Mouse (Mus musculus) heart, embryonic 16.5 days (tissue): ENCODE measurements around the gene Krtap13. TPM values are rescaled to one million over a fixed set of nuclear protein-coding genes. Genes with fewer than 3 reads are reported as not detected.

Experiments
- ATAC-seq: fragments of 200-750 bp; cut with Nextera tagmentation; replicated peaks from 2 replicates; pipeline ENCODE4 v1.8.0; 2017; ENCODE audit warnings: moderate number of reproducible peaks; ENCODE audit not compliant: insufficient read depth, low FRiP score; ENCODE audit errors: extremely low read depth
- H3K27ac ChIP-seq: fragments of 300-500 bp; sonication (generic); 2 replicates; pipeline ENCODE4 v1.5.1; 2014; ENCODE audit warnings: mild to moderate bottlenecking, low read length, control low read depth, moderate library complexity
- H3K27me3 ChIP-seq: fragments of 300-500 bp; sonication (generic); 2 replicates; pipeline ENCODE4 v1.6.1; 2014; ENCODE audit warnings: low read length, mixed read lengths; ENCODE audit not compliant: control insufficient read depth, insufficient read depth
- H3K36me3 ChIP-seq: fragments of 300-500 bp; sonication (generic); 2 replicates; pipeline ENCODE4 v1.6.1; 2014; ENCODE audit not compliant: control insufficient read depth, insufficient read depth
- H3K4me1 ChIP-seq: fragments of 300-500 bp; sonication (generic); 2 replicates; pipeline ENCODE4 v1.6.1; 2014; ENCODE audit warnings: low read length, mixed read lengths; ENCODE audit not compliant: control insufficient read depth, insufficient read depth
- H3K4me2 ChIP-seq: fragments of 300-500 bp; sonication (generic); 2 replicates; pipeline ENCODE4 v1.6.1; 2014; ENCODE audit warnings: low read depth, mild to moderate bottlenecking, control low read depth, low read length
- H3K4me3 ChIP-seq: fragments of 300-500 bp; sonication (generic); 2 replicates; pipeline ENCODE4 v1.5.1; 2014; ENCODE audit warnings: mild to moderate bottlenecking, control low read depth, low read length
- H3K9ac ChIP-seq: fragments of 300-500 bp; sonication (generic); 2 replicates; pipeline ENCODE4 v1.6.1; 2014; ENCODE audit warnings: low read length, control low read depth
- H3K9me3 ChIP-seq: fragments of 300-500 bp; sonication (generic); replicated peaks from 2 replicates; pipeline ENCODE4 v1.6.1; 2016; ENCODE audit warnings: low read length; ENCODE audit not compliant: control insufficient read depth
- WGBS: fragments of 180-500 bp; shearing (Covaris S2); extraction: QIAGEN DNeasy Blood & Tissue Kit; methylation state at CpG from one replicate; pipeline ENCODE4 v1.1.7; 2014; 5-methylcytosine and 5-hydroxymethylcytosine counted together
- polyA plus RNA-seq: library from polyadenylated mRNA; unstranded; fragments of >200 nt; fragmentation: Nextera tagmentation; extraction: Ambion mirVana; gene quantifications from 2 replicates; pipeline ENCODE4 v1.2.1, GENCODE M21; 2015

Krtap13 gene
- polyA plus RNA-seq, 1 experiment from 2014 or later: not detected

- no peak overlapping the region for H3K9ac ChIP-seq
- no peak for ATAC-seq
- no peak overlapping the region for H3K4me3 ChIP-seq
- H3K4me1 ChIP-seq: no peaks in the 10 kb centered on the region
- 55% methylated on average over 1 of the region's 1 CpGs for WGBS
- no peak overlapping the region for H3K27ac ChIP-seq
- H3K9me3 ChIP-seq: 0 out of 2 replicates have a peak, but pooled peaks cover 3% of the 10 kb centered on the region
- H3K27me3 ChIP-seq: no peaks in the 10 kb centered on the region
- no peaks in the 10 kb centered on the region for H3K36me3 ChIP-seq
- no peak overlapping the region for H3K4me2 ChIP-seq
These were observed 31.4 kb downstream of the Krtap13 start for GRCm38 (mm10) chr16:88720031-88720430.

- Histone ChIP-seq H3K36me3 (no peaks in the 10 kb centered on the region), H3K27ac (no peak overlapping the region), H3K9me3 (0 out of 2 replicates have a peak, but pooled peaks cover 3% of the 10 kb centered on the region), H3K27me3 (no peaks in the 10 kb centered on the region), H3K4me1 (no peaks in the 10 kb centered on the region), H3K9ac (no peak overlapping the region), H3K4me2 (no peak overlapping the region), H3K4me3 (no peak overlapping the region)
- no peak for ATAC-seq
These were observed 34.9 kb downstream of the Krtap13 start for GRCm38 (mm10) chr16:88716549-88716948.

- no peaks in the 10 kb centered on the region for H3K9me3 ChIP-seq
- 81% methylated on average over 6 of the region's 6 CpGs for WGBS
- no peak overlapping the region for H3K9ac ChIP-seq
- no peaks in the 10 kb centered on the region for H3K4me1 ChIP-seq
- H3K4me2 ChIP-seq: no peak overlapping the region
- no peaks in the 10 kb centered on the region for H3K27me3 ChIP-seq
- H3K36me3 ChIP-seq: no peaks in the 10 kb centered on the region
- no peak overlapping the region for H3K4me3 ChIP-seq
- no peak overlapping the region for H3K27ac ChIP-seq
- ATAC-seq: no peak
These were observed 40.2 kb downstream of the Krtap13 start for GRCm38 (mm10) chr16:88711245-88711644.

- 66% methylated on average over 4 of the region's 4 CpGs for WGBS
- H3K36me3 ChIP-seq: no peaks in the 10 kb centered on the region
- H3K9me3 ChIP-seq: no peaks in the 10 kb centered on the region
- no peaks in the 10 kb centered on the region for H3K4me1 ChIP-seq
- no peak overlapping the region for H3K27ac ChIP-seq
- H3K4me3 ChIP-seq: no peak overlapping the region
- H3K9ac ChIP-seq: no peak overlapping the region
- H3K4me2 ChIP-seq: no peak overlapping the region
- H3K27me3 ChIP-seq: no peaks in the 10 kb centered on the region
- ATAC-seq: 0 out of 2 replicates have a peak, but pooled peaks have one; percentile 18
These were observed 40.7 kb downstream of the Krtap13 start for GRCm38 (mm10) chr16:88710757-88711156.

GRCm38 (mm10) chr16:88707496-88708012, 43.9 kb downstream of the Krtap13 start, which contains the start of gene 2310061N02Rik:
2310061N02Rik (minus strand) TSS chr16:88707962.
- H3K36me3 ChIP-seq: no peaks in the 10 kb centered on the region
- no peak for ATAC-seq
- H3K9me3 ChIP-seq: no peaks in the 10 kb centered on the region
- no peak within 1 kb of the TSS for H3K27ac ChIP-seq
- no peaks in the 10 kb centered on the region for H3K27me3 ChIP-seq
- WGBS: 84% methylated on average over 10 of the region's 10 CpGs
- H3K4me3 ChIP-seq: no peak within 1 kb of the TSS
- H3K4me1 ChIP-seq: no peaks in the 10 kb centered on the region
- no peak within 1 kb of the TSS for H3K4me2 ChIP-seq
- H3K9ac ChIP-seq: no peak within 1 kb of the TSS

- H3K4me1 ChIP-seq: no peaks in the 10 kb centered on the region
- WGBS: 48% methylated on average over 4 of the region's 4 CpGs
- H3K27me3 ChIP-seq: no peaks in the 10 kb centered on the region
- no peak overlapping the region for H3K27ac ChIP-seq
- H3K9me3 ChIP-seq: no peaks in the 10 kb centered on the region
- H3K4me3 ChIP-seq: no peak overlapping the region
- no peaks in the 10 kb centered on the region for H3K36me3 ChIP-seq
- H3K4me2 ChIP-seq: no peak overlapping the region
- no peak for ATAC-seq
- H3K9ac ChIP-seq: no peak overlapping the region
These were observed 50.2 kb downstream of the Krtap13 start for GRCm38 (mm10) chr16:88701072-88701864.

Other genes with a start within 250 kb of the Krtap13 start
- gene Cldn17, start 244.7 kb downstream of the Krtap13 start, polyA plus RNA-seq: not detected in 2 replicates
- gene Cldn8, start 188.5 kb downstream of the Krtap13 start, polyA plus RNA-seq: 1.1 and 1.2 TPM in 2 replicates
- gene Krtap24-1, start 139.4 kb downstream of the Krtap13 start, polyA plus RNA-seq: not detected in 2 replicates
- gene 2310079G19Rik, start 124.0 kb downstream of the Krtap13 start, polyA plus RNA-seq: not detected in 2 replicates
- not detected in 2 replicates for gene Krtap26-1, start 103.8 kb downstream of the Krtap13 start, polyA plus RNA-seq
- gene Krtap27-1, start 80.0 kb downstream of the Krtap13 start, polyA plus RNA-seq: not detected in 2 replicates
- not detected in 2 replicates for gene 2310061N02Rik, start 43.7 kb downstream of the Krtap13 start, polyA plus RNA-seq
- gene Krtap13-1, start 22.8 kb downstream of the Krtap13 start, polyA plus RNA-seq: not detected in 2 replicates
- 0.14 TPM in 1 of 2 replicates, not detected in the other for gene 2310034C09Rik, start 7.2 kb upstream of the Krtap13 start, polyA plus RNA-seq
- not detected in 2 replicates for gene 2310057N15Rik, start 22.6 kb upstream of the Krtap13 start, polyA plus RNA-seq
- gene Gm5965, start 26.3 kb upstream of the Krtap13 start, polyA plus RNA-seq: not detected in 2 replicates
- gene Gm20741, start 60.6 kb upstream of the Krtap13 start, polyA plus RNA-seq: not detected in 2 replicates
- gene Krtap15, start 68.6 kb upstream of the Krtap13 start, polyA plus RNA-seq: not detected in 2 replicates
- not detected in 2 replicates for gene Krtap14, start 74.5 kb upstream of the Krtap13 start, polyA plus RNA-seq
- not detected in 2 replicates for gene Krtap19-1, start 117.8 kb upstream of the Krtap13 start, polyA plus RNA-seq
- gene Krtap19-2, start 122.6 kb upstream of the Krtap13 start, polyA plus RNA-seq: not detected in 2 replicates
- not detected in 2 replicates for gene Krtap19-3, start 126.4 kb upstream of the Krtap13 start, polyA plus RNA-seq
- gene Krtap19-4, start 133.5 kb upstream of the Krtap13 start, polyA plus RNA-seq: not detected in 2 replicates
- gene Krtap19-5, start 144.8 kb upstream of the Krtap13 start, polyA plus RNA-seq: not detected in 2 replicates
- not detected in 2 replicates for gene Krtap19-9b, start 180.6 kb upstream of the Krtap13 start, polyA plus RNA-seq
- gene Krtap16-3, start 211.2 kb upstream of the Krtap13 start, polyA plus RNA-seq: not detected in 2 replicates